Mouse (Mus musculus) cerebellum, adult 18-20 months (tissue): ENCODE results near the gene Stab1.

ENCODE experiments used
- DNase-seq, 2 experiments: peaks; one replicate each; pipeline ENCODE4 v3.0.0; 2021

The Stab1 gene

DNA sequence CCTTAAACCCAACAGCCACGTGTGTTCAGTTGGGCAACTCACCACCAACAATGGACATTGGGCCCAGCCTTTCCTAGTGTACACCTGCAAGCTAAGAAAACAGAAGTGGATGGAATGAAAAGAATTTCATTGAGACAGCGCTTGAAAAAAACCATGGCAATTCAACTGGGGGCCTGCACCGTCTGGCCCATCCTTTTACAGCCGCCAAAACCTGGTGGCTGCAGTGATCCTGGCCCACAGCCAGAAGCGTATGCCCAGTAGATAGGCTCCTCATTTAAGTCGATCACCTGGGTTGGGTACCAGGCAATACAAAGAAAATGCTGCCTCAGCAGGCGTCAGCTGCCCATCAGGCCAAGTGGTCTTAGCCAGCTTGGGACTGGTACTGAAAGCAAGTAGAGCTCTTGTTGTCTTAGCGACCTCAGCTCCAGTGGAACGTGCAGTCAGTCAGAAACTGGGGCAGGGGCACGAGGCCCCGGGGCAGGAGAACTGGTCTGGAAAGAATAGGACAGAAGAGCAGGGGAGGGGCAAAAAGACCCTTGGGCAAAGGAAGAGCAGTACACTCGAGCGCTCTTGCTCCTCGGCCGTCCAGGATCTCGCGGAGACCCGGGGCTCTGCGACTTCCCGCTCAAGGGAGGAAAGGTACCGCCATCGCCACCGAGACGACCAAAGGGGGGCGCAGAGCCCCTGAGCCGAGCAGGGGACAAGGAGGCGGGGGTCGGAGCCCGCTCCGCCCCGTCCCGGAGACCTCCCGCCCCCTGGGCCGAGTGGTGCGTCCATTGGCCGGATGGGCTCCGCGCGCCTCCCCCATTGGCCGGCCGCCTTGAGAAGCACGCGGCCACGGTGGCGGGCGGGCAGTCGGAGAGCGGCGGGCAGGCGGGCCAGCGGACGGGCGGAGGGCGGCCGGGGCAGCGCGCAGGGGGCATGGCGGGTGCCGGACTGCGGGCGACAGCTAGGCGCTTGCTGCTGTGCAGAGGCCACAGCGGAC, 37.9 kb downstream of the Stab1 start, which contains the start of gene Nt5dc2:
TSS of gene Nt5dc2 (plus strand) at position 818 of the 985 bp plus-strand sequence.
- DNase-seq = peak; percentile 60 to 65

DNA sequence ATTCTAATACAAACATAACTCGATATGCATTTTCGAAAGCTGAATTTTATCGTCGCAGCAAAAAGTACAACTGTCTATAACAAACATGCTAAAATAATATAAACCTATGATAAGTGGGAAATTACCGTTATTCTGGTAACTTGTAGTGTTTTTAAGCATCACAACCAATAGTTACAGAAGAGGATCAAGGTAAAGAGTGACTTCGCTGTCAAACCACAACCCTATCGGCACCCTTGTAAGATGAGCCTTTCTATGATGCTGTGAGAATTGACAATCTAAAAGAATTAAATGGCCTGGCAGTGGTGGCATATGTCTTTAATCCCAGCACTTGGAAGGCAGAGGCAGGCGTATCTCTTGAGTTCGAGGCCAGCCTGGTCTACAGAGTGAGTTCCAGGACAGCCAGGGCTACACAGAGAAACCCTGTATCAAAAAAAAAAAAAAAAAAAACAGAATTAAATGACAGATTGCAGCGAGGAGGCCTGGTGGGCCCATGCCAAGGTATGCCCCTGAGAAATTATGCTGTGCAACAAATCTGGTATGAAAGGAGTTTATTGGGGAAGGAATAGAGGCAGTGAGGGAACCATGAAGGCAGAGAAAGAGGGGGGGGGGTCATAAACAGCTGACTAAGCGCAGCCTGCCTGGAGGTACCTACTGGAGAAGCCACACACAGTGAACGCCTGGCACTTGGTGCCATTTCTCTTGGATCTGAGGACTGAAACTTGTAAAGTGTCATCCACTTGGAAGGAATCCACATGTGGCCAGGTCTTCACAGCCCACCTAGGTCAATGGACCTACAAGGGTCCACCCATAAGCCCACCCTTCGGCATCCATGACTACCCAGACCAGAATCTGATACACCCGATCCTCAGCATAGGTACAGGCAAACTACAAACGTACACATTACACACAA, 38.9 kb downstream of the Stab1 start:
- no peak for DNase-seq

DNA sequence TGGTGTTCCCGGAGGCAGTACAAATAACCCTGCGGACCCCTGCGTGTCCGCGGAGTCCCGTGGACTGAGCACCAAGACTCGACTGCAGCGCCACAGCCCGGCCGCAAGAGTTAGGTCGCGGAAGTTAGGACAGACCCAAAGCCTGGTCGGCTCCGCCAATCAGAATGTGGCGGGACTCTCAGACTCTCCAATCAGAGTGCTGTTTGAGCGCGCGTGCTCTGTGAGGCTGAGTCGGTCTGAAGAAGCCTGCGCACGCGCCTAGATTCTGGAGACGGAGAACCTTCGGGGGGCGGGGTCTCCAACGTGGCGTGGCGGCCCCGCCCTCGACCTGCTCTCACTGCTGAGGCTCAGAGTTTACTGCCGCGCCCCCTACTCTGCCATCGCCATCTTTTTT, 39.6 kb downstream of the Stab1 start, which contains the start of gene Smim4:
TSS of gene Smim4 (minus strand) at position 131 of the 394 bp plus-strand sequence.
- DNase-seq = peak; percentile 95 to 98

DNA sequence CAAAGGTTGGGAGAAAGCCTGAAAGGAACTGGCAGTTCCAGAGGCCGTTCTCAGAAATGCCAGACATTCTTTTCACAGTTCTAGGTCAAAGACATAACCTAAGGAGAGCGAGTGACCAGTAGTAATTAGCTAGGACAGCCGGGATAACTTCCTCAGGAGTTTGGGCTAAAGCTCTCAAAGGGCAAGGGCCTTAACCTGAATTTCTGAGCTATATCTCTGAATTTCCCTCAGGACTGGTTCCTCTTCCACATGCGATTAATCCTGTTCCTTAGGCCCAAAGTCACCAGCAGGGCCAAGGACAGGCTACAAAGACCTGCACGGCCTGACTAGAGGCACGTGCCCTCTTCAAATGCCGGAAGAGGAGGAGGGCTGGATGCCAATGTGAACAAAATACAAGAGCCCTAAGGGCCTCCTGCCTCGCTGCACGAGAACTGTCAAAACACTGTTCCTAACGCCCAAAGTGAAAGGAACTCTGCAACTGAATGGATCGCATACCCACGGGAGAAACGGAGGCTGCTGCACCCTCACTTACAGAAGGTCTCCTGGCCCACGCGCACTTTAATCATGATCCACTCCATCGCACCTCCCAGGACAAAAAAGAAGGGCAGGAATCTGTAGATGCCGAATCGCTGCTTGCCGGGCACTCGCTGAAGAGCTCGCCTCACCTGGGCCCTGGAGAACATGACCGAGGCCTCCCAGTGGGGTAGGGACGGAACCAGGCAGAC, 40.2 kb downstream of the Stab1 start:
- DNase-seq = peak in 1 of 2 experiments; percentile 32

DNA sequence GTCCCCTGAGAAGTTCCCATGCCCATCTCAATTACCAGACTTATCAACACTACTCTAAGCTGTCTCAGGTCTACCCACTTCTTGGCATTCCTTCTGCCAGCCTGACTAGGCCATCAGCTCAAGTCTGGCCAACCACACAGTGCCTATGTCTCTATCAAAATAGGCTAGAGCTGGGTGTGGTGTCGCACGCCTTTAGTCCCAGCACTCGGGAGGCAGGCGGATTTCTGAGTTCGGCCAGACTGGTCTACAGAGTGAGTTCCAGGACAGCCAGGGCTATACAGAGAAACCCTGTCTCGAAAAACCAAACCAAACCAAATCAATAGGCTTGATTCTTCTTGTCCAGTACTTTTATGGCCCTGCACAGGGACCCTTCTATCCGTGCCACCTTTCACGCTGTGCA, 41.6 kb downstream of the Stab1 start:
- DNase-seq = no peak

DNA sequence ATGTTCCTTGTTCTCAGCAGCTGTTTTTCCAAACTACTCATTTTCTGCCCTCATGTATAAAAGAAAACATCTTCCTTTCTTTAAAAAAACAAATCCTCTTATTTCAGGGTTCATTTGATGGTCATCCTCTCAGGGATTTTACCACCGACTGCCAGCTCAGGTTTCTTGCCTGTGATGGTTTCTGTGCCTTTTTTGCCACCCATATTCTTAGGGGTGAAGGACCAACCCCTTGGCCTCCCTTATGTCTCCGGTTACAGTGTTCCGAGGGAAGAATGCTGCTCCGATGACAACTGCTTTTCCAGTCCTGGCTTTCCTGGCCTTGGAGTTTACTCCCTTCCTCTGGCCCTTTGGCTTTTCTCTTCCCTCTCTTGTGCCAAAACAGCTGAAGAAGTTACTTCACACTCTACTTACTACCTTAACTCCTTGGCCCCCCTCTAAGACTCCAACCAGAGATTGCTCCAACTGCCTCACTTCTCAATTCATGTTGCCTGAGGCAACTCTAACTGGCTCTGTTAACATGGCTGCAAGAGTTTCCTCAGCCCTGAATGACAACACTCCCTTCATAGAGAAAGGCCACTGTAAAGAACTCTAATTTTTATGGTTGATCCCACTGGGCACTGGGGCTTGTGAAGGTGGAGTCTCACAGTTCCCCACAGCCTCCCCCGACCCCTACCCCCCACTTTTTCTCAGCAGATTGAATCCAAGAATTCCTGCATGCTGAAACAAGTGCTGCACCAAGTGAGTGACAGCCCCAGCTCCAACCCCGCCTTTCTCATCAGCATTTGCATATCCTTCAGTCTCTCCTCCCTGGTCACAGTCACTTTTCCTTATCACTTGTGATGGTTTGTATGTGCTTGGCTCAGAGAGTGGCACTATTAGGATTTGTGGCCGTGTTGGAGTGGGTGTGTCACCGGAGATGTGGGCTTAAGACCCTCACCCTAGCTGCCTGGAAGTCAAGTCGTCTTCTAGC, 43.0 kb downstream of the Stab1 start:
- no peak for DNase-seq

DNA sequence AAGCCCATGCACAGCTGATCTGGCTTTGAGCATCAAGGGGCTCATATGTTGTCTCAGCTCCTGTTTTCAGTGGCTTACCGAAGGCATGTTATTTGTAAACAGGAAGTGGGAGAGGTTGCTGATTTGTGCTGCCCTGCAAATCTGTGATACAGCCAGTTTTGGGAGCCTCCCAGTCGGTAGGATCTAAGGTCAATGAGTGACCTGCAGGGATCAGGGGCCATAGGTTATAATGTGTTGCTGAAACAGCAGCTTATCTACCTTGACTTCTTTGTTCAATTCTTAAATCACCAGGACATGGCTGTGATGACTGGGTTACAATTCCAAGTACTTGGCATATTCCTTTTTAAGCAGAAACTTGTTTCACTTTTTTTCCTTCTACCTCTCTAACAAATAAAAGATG, 52.9 kb downstream of the Stab1 start:
- no peak for DNase-seq

DNA sequence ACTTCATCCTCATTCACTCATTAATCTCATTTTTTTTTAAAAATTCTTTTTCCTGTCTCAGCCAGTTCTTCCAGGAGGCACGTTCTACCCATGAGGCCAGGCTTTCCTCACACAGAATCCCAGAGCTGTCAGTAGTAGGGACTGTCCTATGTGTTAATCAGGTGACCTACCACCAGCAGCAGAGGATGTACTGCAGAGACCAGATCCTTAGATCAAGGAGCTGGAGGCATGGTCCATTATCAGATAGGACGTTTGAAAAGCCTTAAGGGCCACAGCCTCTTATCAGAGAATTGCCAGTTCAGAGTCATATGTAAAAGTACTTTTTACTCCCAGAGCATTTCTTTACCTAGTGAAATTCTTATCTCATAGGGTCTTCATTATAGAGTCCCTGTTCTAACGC, 54.4 kb downstream of the Stab1 start:
- no peak for DNase-seq

DNA sequence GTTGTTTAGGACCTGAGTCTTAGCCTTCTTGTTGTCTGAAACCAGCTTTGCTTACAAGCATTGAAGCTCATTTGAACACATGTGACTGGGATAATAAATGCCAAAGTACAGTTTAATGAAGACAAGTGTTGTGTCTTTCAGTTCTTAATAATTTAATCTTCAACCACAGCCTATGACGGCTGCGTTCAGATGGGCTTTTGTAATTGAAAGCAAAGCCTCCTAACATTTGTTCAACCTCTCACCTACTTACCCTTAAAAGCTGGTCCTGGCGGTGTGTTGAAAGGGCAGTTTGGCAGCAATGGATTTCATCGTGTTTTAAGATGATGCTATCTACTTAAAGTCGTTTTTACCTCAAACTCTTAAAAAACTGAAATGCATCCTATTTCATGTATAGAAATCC, 56.3 kb downstream of the Stab1 start:
- no peak for DNase-seq

DNA sequence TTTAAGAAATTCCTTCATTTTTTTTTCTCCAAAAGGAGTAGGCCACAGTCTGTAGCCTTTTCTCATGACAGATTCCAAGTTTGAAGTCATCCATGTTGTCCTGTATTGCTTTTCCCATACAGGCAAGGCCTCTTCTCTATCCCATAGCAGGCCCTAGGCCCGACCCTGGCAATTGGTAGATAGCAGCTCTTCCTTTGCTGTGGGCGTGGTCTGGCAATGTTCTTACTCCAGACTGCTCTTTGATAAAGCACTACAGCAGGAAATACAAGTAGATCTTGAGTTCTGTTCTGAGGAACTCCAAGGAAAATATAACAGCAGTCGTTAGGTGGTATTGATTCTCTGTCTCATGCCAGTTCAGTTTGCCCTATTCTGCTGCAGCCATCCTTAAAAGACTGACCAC, 57.8 kb downstream of the Stab1 start:
- no peak for DNase-seq

DNA sequence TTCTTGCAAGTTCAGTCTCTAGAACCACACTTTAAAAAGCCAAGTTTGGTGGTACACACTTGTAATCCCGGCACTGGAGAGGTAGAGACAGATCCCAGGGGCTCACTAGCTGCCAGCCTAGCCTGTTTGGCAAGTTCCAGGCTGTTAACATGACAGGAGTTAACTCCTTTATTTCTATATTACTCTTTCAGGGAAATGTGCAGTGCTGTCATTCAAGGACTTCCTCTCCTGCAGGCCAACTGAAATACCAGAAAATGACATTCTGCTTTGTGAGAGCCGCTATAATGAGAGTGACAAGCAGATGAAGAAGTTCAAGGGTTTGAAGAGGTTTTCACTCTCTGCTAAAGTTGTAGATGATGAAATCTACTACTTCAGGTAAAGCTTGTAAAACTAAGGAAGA, 63.3 kb downstream of the Stab1 start:
- DNase-seq = no peak

DNA sequence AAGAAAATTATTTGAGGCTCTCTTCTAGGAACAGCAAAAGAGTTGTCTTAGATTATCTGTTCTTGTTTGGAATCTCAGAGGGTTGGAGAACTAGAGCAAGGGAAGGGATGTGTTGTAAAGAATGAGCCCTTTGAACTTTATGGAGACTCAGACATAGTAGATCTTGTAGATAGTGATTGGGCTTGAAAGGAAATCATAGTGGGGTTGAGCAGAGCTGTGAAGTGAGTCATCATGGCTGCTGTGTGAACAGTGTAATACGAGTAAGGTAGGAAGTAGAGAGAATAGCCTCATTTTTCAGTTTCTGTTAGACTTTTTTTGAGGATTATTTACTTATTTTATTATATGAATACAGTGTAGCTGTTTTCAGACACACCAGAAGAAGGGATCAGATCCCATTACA, 78.5 kb downstream of the Stab1 start:
- no peak for DNase-seq
